Mouse (Mus musculus): ENCODE measurements around the gene Gde1.

DNA sequence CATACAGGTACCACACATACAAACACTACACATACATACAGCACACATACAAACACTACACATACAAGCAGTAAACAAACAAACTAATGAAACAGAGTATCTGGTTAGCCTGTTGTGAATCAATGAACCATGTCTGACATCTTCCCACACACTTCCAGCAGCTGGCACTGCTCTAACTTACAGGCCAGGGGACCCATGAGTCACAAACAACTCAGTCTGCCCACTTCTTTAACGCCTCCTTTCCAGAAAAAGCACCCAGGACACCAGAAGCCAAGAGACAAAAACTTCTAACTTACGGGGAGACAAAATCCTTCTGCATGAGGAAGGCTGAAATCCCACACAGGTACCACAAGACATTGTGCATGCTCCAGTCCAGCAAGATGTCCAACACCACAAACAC, 14.3 kb downstream of the Gde1 start:
- TF ChIP-seq CTCF (IDR thresholded peaks at IDR 0.05; ENCODE audit: low read depth): no peak
- TF ChIP-seq EP300 (optimal IDR thresholded peaks at IDR 0.05): no peak
